Mouse (Mus musculus) liver, adult 2 months (tissue): ENCODE measurements around the gene Nfasc.

Experiments
- CTCF ChIP-seq: fragments of 200-500 bp; IDR thresholded peaks from 2 replicates; pipeline ENCODE4 v1.5.1; 2011; ENCODE audit warnings: low read depth, low read length, control low read depth
- POLR2A ChIP-seq: fragments of 200-500 bp; IDR thresholded peaks from 2 replicates; pipeline ENCODE4 v1.6.1; 2011; ENCODE audit warnings: low read length, control low read depth; ENCODE audit not compliant: insufficient read depth; ENCODE audit errors: extremely low read depth

DNA sequence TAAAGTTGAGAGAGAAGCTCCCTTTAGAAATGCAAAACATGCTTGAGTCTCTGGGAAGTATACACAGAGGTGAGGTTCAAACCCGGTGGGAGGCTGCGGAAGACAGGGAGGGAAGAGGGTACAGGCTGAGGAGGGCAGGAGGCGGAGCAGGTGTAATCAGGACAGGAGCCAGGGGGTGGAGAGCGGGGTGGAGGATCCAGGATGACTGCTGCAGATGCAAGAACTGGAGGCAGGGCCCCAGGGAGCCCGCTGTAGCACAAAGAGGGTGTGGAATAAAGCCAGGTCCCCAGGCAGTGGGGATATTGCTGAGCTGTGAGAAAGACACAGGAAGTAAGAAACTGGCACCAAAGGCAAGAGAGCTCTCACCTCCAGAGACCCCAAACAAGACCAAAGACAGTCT is 38.1 kb downstream of the Nfasc start:
- TF ChIP-seq CTCF (no peak), POLR2A (no peak)
